Mouse (Mus musculus): ENCODE measurements around the gene Acoxl. TPM values are rescaled to one million over a fixed set of nuclear protein-coding genes. Genes with fewer than 3 reads are reported as not detected.
A peak's percentile ranks its signal among the peaks of the same experiment; 100 is the strongest.

The Acoxl gene
- polyA plus RNA-seq, 1 experiment from 2014 or later: 0.29 TPM

GRCm38 (mm10) chr2:127960579-127960978, 121.9 kb downstream of the Acoxl start:
- H3K4me2 ChIP-seq (ENCODE audit: low read depth, low read length): no peak overlapping the region
- no peak overlapping the region for H3K4me3 ChIP-seq (ENCODE audit: low read depth, low read length)
- ATAC-seq (ENCODE audit: low read depth): peak; percentile 75
- no peaks in the 10 kb centered on the region for H3K27me3 ChIP-seq (ENCODE audit: control insufficient read depth, insufficient read depth, low read length)
- H3K36me3 ChIP-seq (ENCODE audit: control insufficient read depth, insufficient read depth, low read length): no peaks in the 10 kb centered on the region
- 0 out of 2 replicates have a peak overlapping the region, but pooled peaks have one; percentile 13 for H3K9ac ChIP-seq (replicated peaks; ENCODE audit: low read depth, low read length)
- peak overlapping the region; percentile 36 for H3K27ac ChIP-seq (ENCODE audit: low read depth, low read length)
- peaks cover 11% of the 10 kb centered on the region for H3K4me1 ChIP-seq (ENCODE audit: control insufficient read depth, insufficient read depth, low read length)
- 10% methylated on average over 6 of the region's 6 CpGs for WGBS
- no peaks in the 10 kb centered on the region for H3K9me3 ChIP-seq (ENCODE audit: control insufficient read depth, low read length)

GRCm38 (mm10) chr2:127961154-127961553, 122.5 kb downstream of the Acoxl start:
- H3K4me1 ChIP-seq (ENCODE audit: control insufficient read depth, insufficient read depth, low read length): peaks cover 11% of the 10 kb centered on the region
- H3K27ac ChIP-seq (ENCODE audit: low read depth, low read length): peak overlapping the region; percentile 71
- 0 out of 2 replicates have a peak overlapping the region, but pooled peaks have one; percentile 21 for H3K9ac ChIP-seq (replicated peaks; ENCODE audit: low read depth, low read length)
- no peaks in the 10 kb centered on the region for H3K9me3 ChIP-seq (ENCODE audit: control insufficient read depth, low read length)
- no peaks in the 10 kb centered on the region for H3K27me3 ChIP-seq (ENCODE audit: control insufficient read depth, insufficient read depth, low read length)
- 5% methylated on average over 2 of the region's 2 CpGs for WGBS
- no peak overlapping the region for H3K4me3 ChIP-seq (ENCODE audit: low read depth, low read length)
- no peaks in the 10 kb centered on the region for H3K36me3 ChIP-seq (ENCODE audit: control insufficient read depth, insufficient read depth, low read length)
- ATAC-seq (ENCODE audit: low read depth): peak; percentile 70; the same call in 1 of the 2 replicates
- no peak overlapping the region for H3K4me2 ChIP-seq (ENCODE audit: low read depth, low read length)

- no peak overlapping the region for H3K9ac ChIP-seq (replicated peaks; ENCODE audit: low read depth, low read length)
- 62% methylated on average over 4 of the region's 4 CpGs for WGBS
- H3K4me2 ChIP-seq (ENCODE audit: low read depth, low read length): no peak overlapping the region
- no peaks in the 10 kb centered on the region for H3K9me3 ChIP-seq (ENCODE audit: control insufficient read depth, low read length)
- no peaks in the 10 kb centered on the region for H3K27me3 ChIP-seq (ENCODE audit: control insufficient read depth, insufficient read depth, low read length)
- H3K4me1 ChIP-seq (ENCODE audit: control insufficient read depth, insufficient read depth, low read length): peaks cover 11% of the 10 kb centered on the region
- H3K4me3 ChIP-seq (ENCODE audit: low read depth, low read length): no peak overlapping the region
- no peak for ATAC-seq (ENCODE audit: low read depth)
- no peaks in the 10 kb centered on the region for H3K36me3 ChIP-seq (ENCODE audit: control insufficient read depth, insufficient read depth, low read length)
- peak overlapping the region; percentile 71; the same call in 1 of the 2 replicates for H3K27ac ChIP-seq (ENCODE audit: low read depth, low read length)
Observed at GRCm38 (mm10) chr2:127961802-127962433, 123.2 kb downstream of the Acoxl start.

GRCm38 (mm10) chr2:127968944-127969343, 130.3 kb downstream of the Acoxl start:
- no peak for ATAC-seq (ENCODE audit: low read depth)
- Histone ChIP-seq H3K4me3 (ENCODE audit: low read depth, low read length) (no peak overlapping the region), H3K9me3 (ENCODE audit: control insufficient read depth, low read length) (no peaks in the 10 kb centered on the region), H3K36me3 (ENCODE audit: control insufficient read depth, insufficient read depth, low read length) (no peaks in the 10 kb centered on the region), H3K27ac (ENCODE audit: low read depth, low read length) (no peak overlapping the region), H3K27me3 (ENCODE audit: control insufficient read depth, insufficient read depth, low read length) (no peaks in the 10 kb centered on the region), H3K9ac (replicated peaks; ENCODE audit: low read depth, low read length) (no peak overlapping the region), H3K4me2 (ENCODE audit: low read depth, low read length) (no peak overlapping the region), H3K4me1 (ENCODE audit: control insufficient read depth, insufficient read depth, low read length) (no peaks in the 10 kb centered on the region)
- 100% methylated on average over 2 of the region's 2 CpGs for WGBS

GRCm38 (mm10) chr2:127976276-127976675, 137.6 kb downstream of the Acoxl start:
- no peak overlapping the region for H3K4me2 ChIP-seq (ENCODE audit: low read depth, low read length)
- H3K4me3 ChIP-seq (ENCODE audit: low read depth, low read length): no peak overlapping the region
- H3K27me3 ChIP-seq (ENCODE audit: control insufficient read depth, insufficient read depth, low read length): no peaks in the 10 kb centered on the region
- H3K9me3 ChIP-seq (ENCODE audit: control insufficient read depth, low read length): no peaks in the 10 kb centered on the region
- no peak overlapping the region for H3K27ac ChIP-seq (ENCODE audit: low read depth, low read length)
- H3K36me3 ChIP-seq (ENCODE audit: control insufficient read depth, insufficient read depth, low read length): no peaks in the 10 kb centered on the region
- no peaks in the 10 kb centered on the region for H3K4me1 ChIP-seq (ENCODE audit: control insufficient read depth, insufficient read depth, low read length)
- no peak for ATAC-seq (ENCODE audit: low read depth)
- WGBS: 95% methylated on average over 1 of the region's 1 CpGs
- H3K9ac ChIP-seq (replicated peaks; ENCODE audit: low read depth, low read length): no peak overlapping the region

GRCm38 (mm10) chr2:127978601-127979230, 140.0 kb downstream of the Acoxl start:
- no peaks in the 10 kb centered on the region for H3K36me3 ChIP-seq (ENCODE audit: control insufficient read depth, insufficient read depth, low read length)
- H3K4me2 ChIP-seq (ENCODE audit: low read depth, low read length): no peak overlapping the region
- no peaks in the 10 kb centered on the region for H3K27me3 ChIP-seq (ENCODE audit: control insufficient read depth, insufficient read depth, low read length)
- no peaks in the 10 kb centered on the region for H3K4me1 ChIP-seq (ENCODE audit: control insufficient read depth, insufficient read depth, low read length)
- WGBS: 98% methylated on average over 7 of the region's 7 CpGs
- no peaks in the 10 kb centered on the region for H3K9me3 ChIP-seq (ENCODE audit: control insufficient read depth, low read length)
- no peak overlapping the region for H3K27ac ChIP-seq (ENCODE audit: low read depth, low read length)
- H3K9ac ChIP-seq (replicated peaks; ENCODE audit: low read depth, low read length): no peak overlapping the region
- H3K4me3 ChIP-seq (ENCODE audit: low read depth, low read length): no peak overlapping the region
- ATAC-seq (ENCODE audit: low read depth): no peak

GRCm38 (mm10) chr2:127982610-127983009, 143.9 kb downstream of the Acoxl start:
- Histone ChIP-seq H3K9ac (replicated peaks; ENCODE audit: low read depth, low read length) (no peak overlapping the region), H3K36me3 (ENCODE audit: control insufficient read depth, insufficient read depth, low read length) (no peaks in the 10 kb centered on the region), H3K4me2 (ENCODE audit: low read depth, low read length) (no peak overlapping the region), H3K27me3 (ENCODE audit: control insufficient read depth, insufficient read depth, low read length) (no peaks in the 10 kb centered on the region), H3K4me3 (ENCODE audit: low read depth, low read length) (no peak overlapping the region), H3K9me3 (ENCODE audit: control insufficient read depth, low read length) (no peaks in the 10 kb centered on the region), H3K4me1 (ENCODE audit: control insufficient read depth, insufficient read depth, low read length) (no peaks in the 10 kb centered on the region), H3K27ac (ENCODE audit: low read depth, low read length) (no peak overlapping the region)
- WGBS: 92% methylated on average over 3 of the region's 3 CpGs
- ATAC-seq (ENCODE audit: low read depth): no peak

- no peak for ATAC-seq (ENCODE audit: low read depth)
- 88% methylated on average over 4 of the region's 4 CpGs for WGBS
Observed at GRCm38 (mm10) chr2:127983301-127983700, 144.6 kb downstream of the Acoxl start.

GRCm38 (mm10) chr2:127983981-127984380, 145.3 kb downstream of the Acoxl start:
- Histone ChIP-seq H3K27ac (ENCODE audit: low read depth, low read length) (no peak overlapping the region), H3K9me3 (ENCODE audit: control insufficient read depth, low read length) (no peaks in the 10 kb centered on the region), H3K4me1 (ENCODE audit: control insufficient read depth, insufficient read depth, low read length) (no peaks in the 10 kb centered on the region), H3K27me3 (ENCODE audit: control insufficient read depth, insufficient read depth, low read length) (no peaks in the 10 kb centered on the region), H3K4me2 (ENCODE audit: low read depth, low read length) (no peak overlapping the region), H3K36me3 (ENCODE audit: control insufficient read depth, insufficient read depth, low read length) (no peaks in the 10 kb centered on the region), H3K9ac (replicated peaks; ENCODE audit: low read depth, low read length) (no peak overlapping the region), H3K4me3 (ENCODE audit: low read depth, low read length) (no peak overlapping the region)
- ATAC-seq (ENCODE audit: low read depth): no peak
- 91% methylated on average over 1 of the region's 1 CpGs for WGBS

More at GRCm38 (mm10) chr2:127983301-127983700, 144.6 kb downstream of the Acoxl start:
- H3K4me1 ChIP-seq (ENCODE audit: control insufficient read depth, insufficient read depth, low read length): no peaks in the 10 kb centered on the region
- no peak overlapping the region for H3K27ac ChIP-seq (ENCODE audit: low read depth, low read length)
- no peak overlapping the region for H3K4me3 ChIP-seq (ENCODE audit: low read depth, low read length)
- no peak overlapping the region for H3K4me2 ChIP-seq (ENCODE audit: low read depth, low read length)
- no peaks in the 10 kb centered on the region for H3K36me3 ChIP-seq (ENCODE audit: control insufficient read depth, insufficient read depth, low read length)
- no peak overlapping the region for H3K9ac ChIP-seq (replicated peaks; ENCODE audit: low read depth, low read length)
- no peaks in the 10 kb centered on the region for H3K27me3 ChIP-seq (ENCODE audit: control insufficient read depth, insufficient read depth, low read length)
- H3K9me3 ChIP-seq (ENCODE audit: control insufficient read depth, low read length): no peaks in the 10 kb centered on the region
